Mouse (Mus musculus) midbrain, postnatal 0 days (tissue): ENCODE measurements around the gene Mybbp1a. TPM values are rescaled to one million over a fixed set of nuclear protein-coding genes. Genes with fewer than 3 reads are reported as not detected.
"Not testable (repeated sequence)": the region's sequence is repeated elsewhere in the genome, so short reads cannot be mapped to it uniquely, and the experiment has no call there.

Experiments used
- ATAC-seq: fragments of 200-750 bp; cut with Nextera tagmentation; 2 replicates; pipeline ENCODE4 v1.8.0; 2017; ENCODE audit warnings: moderate number of reproducible peaks, mild to moderate bottlenecking, moderate TSS enrichment, moderate library complexity; ENCODE audit not compliant: low FRiP score
- DNase-seq: peaks from one replicate; pipeline ENCODE4 v3.0.0-alpha.2; 2015; ENCODE audit warnings: low spot score
- H3K27ac ChIP-seq: fragments of 300-500 bp; sonication (generic); 2 replicates; pipeline ENCODE4 v1.5.1; 2014; ENCODE audit warnings: low read depth, mild to moderate bottlenecking, low read length, mixed read lengths
- H3K27me3 ChIP-seq: fragments of 300-500 bp; sonication (generic); 2 replicates; pipeline ENCODE4 v1.6.1; 2014; ENCODE audit warnings: low read length, control low read depth, mixed read lengths; ENCODE audit not compliant: insufficient read depth
- H3K36me3 ChIP-seq: fragments of 300-500 bp; sonication (generic); 2 replicates; pipeline ENCODE4 v1.6.1; 2014; ENCODE audit warnings: low read length, control low read depth, mixed read lengths; ENCODE audit not compliant: insufficient read depth
- H3K4me1 ChIP-seq: fragments of 300-500 bp; sonication (generic); 2 replicates; pipeline ENCODE4 v1.6.1; 2014; ENCODE audit warnings: mild to moderate bottlenecking, control low read depth, antibody characterized with exemption, low read length, mixed read lengths; ENCODE audit not compliant: insufficient read depth
- H3K4me2 ChIP-seq: fragments of 300-500 bp; sonication (generic); 2 replicates; pipeline ENCODE4 v1.6.1; 2014; ENCODE audit warnings: low read depth, mild to moderate bottlenecking, low read length, mixed read lengths; ENCODE audit not compliant: poor library complexity, severe bottlenecking
- H3K4me3 ChIP-seq: fragments of 300-500 bp; sonication (generic); 2 replicates; pipeline ENCODE4 v1.5.1; 2014; ENCODE audit warnings: low read depth, mild to moderate bottlenecking, low read length, moderate library complexity
- H3K9ac ChIP-seq: fragments of 300-500 bp; sonication (generic); replicated peaks from 2 replicates; pipeline ENCODE4 v1.6.1; 2014; ENCODE audit warnings: mild to moderate bottlenecking, low read length, moderate library complexity, mixed read lengths; ENCODE audit not compliant: poor library complexity, severe bottlenecking
- H3K9me3 ChIP-seq: fragments of 300-500 bp; sonication (generic); 2 replicates; pipeline ENCODE4 v1.6.1; 2016; ENCODE audit warnings: low read length, control low read depth
- CTCF ChIP-seq: IDR thresholded peaks from 2 replicates; pipeline ENCODE4 v1.5.1; 2016; ENCODE audit warnings: antibody characterized with exemption, mild to moderate bottlenecking
- WGBS: fragments of 180-500 bp; shearing (Covaris S2); extraction: QIAGEN DNeasy Blood & Tissue Kit; methylation state at CpG from one replicate; pipeline ENCODE4 v1.1.7; 2014; 5-methylcytosine and 5-hydroxymethylcytosine counted together
- polyA plus RNA-seq: library from polyadenylated mRNA; unstranded; fragments of >200 nt; fragmentation: Nextera tagmentation; extraction: Ambion mirVana; gene quantifications from 2 replicates; pipeline ENCODE4 v1.2.1, GENCODE M21; 2015
- total RNA-seq: library from RNA; depleted of rRNA; stranded (reverse); fragments of >200 nt; gene quantifications from 2 replicates; pipeline ENCODE4 v1.2.3, GENCODE M21; 2014

Mybbp1a gene
- total and polyA plus RNA-seq, 2 experiments from 2014 or later: 25.9 to 50.0 TPM

DNA sequence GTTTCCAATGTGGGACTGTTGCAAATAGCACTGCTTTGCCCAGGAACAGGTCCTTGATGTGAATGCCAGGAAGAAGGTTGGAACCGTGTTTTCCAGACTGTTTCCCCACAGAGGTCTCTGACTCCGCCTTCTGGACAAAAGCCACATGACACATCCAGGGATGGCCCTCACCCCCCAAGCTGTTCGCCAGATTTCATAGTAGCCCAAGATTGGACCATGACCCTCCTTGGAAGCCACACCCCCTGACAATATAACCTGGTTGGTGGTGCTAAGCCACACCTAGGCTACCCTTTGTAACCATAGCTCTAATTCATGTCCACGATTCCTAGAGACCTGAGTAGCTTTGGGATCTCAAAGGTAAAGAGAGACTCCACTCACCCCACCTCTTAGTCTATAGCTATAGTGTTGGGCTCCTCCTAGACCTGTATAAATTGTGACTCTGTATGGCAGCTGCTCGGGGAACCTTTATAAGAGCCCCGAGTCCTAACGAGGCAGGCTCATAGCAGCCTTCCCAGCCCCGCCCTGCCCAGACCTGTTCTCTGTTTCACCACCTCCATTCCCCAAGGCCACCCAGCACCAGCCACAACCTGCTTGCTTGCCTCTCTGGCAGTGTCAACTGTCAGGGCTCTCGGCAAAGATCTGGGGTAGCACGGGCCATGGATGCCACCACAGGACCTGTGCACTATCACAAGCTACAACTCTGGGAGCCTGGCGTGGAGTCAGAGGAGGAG, 6.0 kb upstream of the Mybbp1a start, which contains the start of gene Ggt6:
Gene Ggt6, plus strand, starts transcription at position 564 of the 731 bp plus-strand sequence.
- Histone ChIP-seq H3K27me3 (no peaks in the 10 kb centered on the region), H3K36me3 (no peaks in the 10 kb centered on the region), H3K4me1 (no peaks in the 10 kb centered on the region), H3K4me2 (no peak within 1 kb of the TSS), H3K27ac (no peak within 1 kb of the TSS), H3K9ac (no peak within 1 kb of the TSS), H3K9me3 (no peaks in the 10 kb centered on the region), H3K4me3 (no peak within 1 kb of the TSS)
- no peak for ATAC-seq
- WGBS: 68% methylated on average over 11 of the region's 11 CpGs
- peak; percentile 18 for TF ChIP-seq CTCF
- DNase-seq: no peak

DNA sequence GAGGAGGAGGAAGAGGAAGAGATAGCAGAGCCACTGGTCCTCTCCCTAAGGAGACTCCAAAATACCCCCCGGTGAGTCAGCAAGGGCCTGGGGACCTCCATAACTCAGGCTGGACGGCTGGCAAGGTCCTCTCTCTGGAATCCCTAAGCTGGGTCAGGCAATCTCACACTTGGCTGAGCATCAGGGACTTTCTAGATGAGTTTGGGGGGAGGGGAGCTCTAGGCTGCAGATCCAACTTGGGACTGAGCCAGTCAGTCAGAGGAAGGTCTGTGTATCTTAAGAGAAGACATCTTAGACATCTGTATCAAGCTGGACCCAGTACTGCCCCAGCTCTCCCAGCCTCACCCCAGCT, 5.5 kb upstream of the Mybbp1a start:
- Histone ChIP-seq H3K4me1 (no peaks in the 10 kb centered on the region), H3K27ac (no peak overlapping the region), H3K36me3 (no peaks in the 10 kb centered on the region), H3K4me3 (no peak overlapping the region), H3K9ac (no peak overlapping the region), H3K4me2 (no peak overlapping the region), H3K27me3 (no peaks in the 10 kb centered on the region), H3K9me3 (no peaks in the 10 kb centered on the region)
- DNase-seq (peak; percentile 27), ATAC-seq (no peak)
- no peak for TF ChIP-seq CTCF
- 44% methylated on average over 2 of the region's 2 CpGs for WGBS

DNA sequence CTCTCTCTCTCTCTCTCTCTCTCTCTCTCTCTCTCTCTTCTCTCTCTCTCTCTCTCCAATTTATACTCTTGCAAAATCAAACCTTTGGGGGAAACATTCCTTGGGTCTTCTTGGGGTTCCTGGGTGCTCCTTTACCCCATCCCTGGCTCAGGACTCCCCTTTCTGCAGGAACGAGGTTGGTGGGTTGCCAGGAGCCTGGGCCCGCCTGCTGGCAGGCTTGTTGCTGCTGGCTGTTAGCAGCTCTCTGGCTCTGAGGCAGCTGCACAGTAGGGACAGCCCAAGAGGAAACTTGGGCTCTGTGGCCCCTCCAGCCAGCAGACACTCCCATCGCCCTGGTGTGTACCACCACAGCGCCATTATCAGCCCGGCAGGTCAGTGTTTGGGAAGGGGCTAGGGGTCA, 4.9 kb upstream of the Mybbp1a start:
- TF ChIP-seq CTCF: no peak
- H3K4me3 ChIP-seq: no peak overlapping the region
- no peak overlapping the region for H3K4me2 ChIP-seq
- DNase-seq: no peak
- H3K27me3 ChIP-seq: no peaks in the 10 kb centered on the region
- no peak overlapping the region for H3K9ac ChIP-seq
- H3K36me3 ChIP-seq: no peaks in the 10 kb centered on the region
- WGBS: 71% methylated on average over 5 of the region's 5 CpGs
- no peak for ATAC-seq
- no peaks in the 10 kb centered on the region for H3K9me3 ChIP-seq
- no peak overlapping the region for H3K27ac ChIP-seq
- H3K4me1 ChIP-seq: no peaks in the 10 kb centered on the region

DNA sequence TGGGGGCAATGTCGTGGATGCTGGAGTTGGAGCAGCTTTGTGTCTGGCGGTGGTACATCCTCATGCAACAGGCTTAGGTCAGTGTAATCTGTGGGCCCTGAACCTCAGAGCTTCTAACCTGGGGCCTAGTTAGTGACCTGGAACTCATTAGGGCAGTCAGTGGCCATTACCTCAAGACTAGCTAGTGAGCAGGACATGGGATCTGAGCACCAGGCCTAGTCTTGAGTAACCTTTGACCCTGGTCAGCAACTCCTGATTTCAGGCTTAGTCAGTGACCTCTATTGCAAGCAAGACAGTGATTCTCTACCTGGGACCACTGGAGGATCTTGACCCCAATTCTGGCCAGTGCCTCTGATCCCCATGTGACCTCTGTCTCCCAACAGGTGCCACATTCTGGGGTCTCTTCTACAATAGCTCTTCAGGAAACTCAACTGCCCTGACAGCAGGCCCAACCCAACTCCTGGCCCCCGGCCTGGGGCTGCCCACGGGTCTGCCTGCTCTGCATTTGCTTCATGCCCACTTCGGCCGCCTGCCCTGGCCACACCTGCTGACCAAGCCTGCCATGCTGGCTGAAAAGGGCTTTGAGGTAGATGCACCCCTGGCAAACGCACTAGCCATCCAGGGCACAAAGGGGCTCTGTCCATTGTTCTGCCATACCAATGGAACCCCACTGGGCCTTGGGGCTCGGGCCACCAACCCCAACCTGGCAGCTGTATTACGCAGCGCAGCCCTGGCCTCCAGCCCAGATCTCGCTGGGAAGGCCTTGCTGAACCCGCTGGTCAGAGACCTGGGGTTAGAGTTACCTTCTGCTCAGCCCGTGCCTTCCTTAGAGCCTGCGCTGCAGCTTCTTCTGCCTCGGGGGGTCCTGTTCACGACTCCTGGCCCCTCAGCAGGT, 4.2 kb upstream of the Mybbp1a start:
- Histone ChIP-seq H3K27me3 (no peaks in the 10 kb centered on the region), H3K4me3 (no peak overlapping the region), H3K9me3 (no peaks in the 10 kb centered on the region), H3K36me3 (no peaks in the 10 kb centered on the region), H3K4me2 (no peak overlapping the region), H3K4me1 (peaks cover 2% of the 10 kb centered on the region), H3K27ac (no peak overlapping the region), H3K9ac (no peak overlapping the region)
- TF ChIP-seq CTCF: no peak
- ATAC-seq: no peak
- no peak for DNase-seq
- 77% methylated on average over 16 of the region's 16 CpGs for WGBS

DNA sequence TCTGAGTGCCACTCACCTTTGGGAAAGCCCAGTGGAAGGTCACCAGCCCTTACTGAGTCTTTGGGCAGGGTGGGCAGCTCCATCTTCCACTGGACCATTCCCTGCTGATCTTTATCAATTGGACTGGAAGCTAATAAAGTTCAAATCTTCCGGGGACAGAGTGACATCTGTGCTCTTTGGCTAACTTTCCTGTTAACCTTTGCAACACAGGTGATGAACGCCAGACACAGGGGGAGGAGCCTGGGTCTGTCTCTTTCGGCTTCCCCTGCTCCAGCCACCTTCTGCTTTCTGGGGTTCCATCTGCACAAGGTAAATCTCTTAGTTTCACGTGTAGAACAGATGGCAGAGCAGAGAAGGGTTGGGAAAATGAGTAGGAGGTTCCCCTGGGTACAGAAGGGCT, 2.7 kb upstream of the Mybbp1a start:
- no peak overlapping the region for H3K9ac ChIP-seq
- no peaks in the 10 kb centered on the region for H3K27me3 ChIP-seq
- H3K36me3 ChIP-seq: peaks cover 7% of the 10 kb centered on the region
- H3K4me2 ChIP-seq: no peak overlapping the region
- DNase-seq: no peak
- ATAC-seq: no peak
- TF ChIP-seq CTCF: no peak
- H3K4me3 ChIP-seq: no peak overlapping the region
- WGBS: 79% methylated on average over 4 of the region's 4 CpGs
- no peaks in the 10 kb centered on the region for H3K9me3 ChIP-seq
- H3K4me1 ChIP-seq: peaks cover 7% of the 10 kb centered on the region
- no peak overlapping the region for H3K27ac ChIP-seq

DNA sequence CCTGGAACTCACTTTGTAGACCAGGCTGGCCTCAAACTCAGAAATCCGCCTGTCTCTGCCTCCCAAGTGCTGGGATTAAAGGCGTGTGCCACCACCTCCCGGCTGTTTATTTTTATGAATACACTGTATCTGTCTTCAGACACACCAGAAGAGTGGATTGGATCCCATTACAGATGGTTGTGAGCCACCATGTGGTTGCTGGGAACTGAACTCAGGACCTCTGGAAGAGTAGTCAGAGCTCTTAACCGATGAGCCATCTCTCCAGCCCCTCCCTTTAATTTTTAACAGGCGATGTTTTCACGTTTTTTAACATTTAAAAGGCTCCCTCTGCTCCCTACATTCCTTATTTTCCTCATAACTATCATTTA, 574 bp upstream of the Mybbp1a start:
- not testable (repeated sequence) for H3K9me3 ChIP-seq, H3K4me1 ChIP-seq, DNase-seq, ATAC-seq, H3K27me3 ChIP-seq
- H3K9ac ChIP-seq: peak overlapping the region; percentile 68
- H3K36me3 ChIP-seq: peaks cover 28% of the 10 kb centered on the region
- H3K4me2 ChIP-seq: peak overlapping the region; percentile 73
- peak overlapping the region; percentile 72 for H3K4me3 ChIP-seq
- 40% methylated on average over 6 of the region's 6 CpGs for WGBS
- peak overlapping the region; percentile 94 for H3K27ac ChIP-seq
